In genomic region chr11:78177903-78178858, GRCm38 (mm10) we compare ENCODE assay signal across 8 mouse cellular contexts. TPM values are rescaled to one million over a fixed set of nuclear protein-coding genes. Genes with fewer than 3 reads are reported as not detected.
A peak's percentile ranks its signal among the peaks of the same experiment; 100 is the strongest.
DNase-seq lines count a peak whose midpoint lies in the region; ATAC-seq and TF ChIP-seq lines count a peak whose summit lies in the region.

No protein-coding gene starts in this region.

- WGBS in forebrain, embryonic 13.5 days, result under 1% methylated on average over 69 of the region's 84 CpGs
- under 1% methylated on average over 84 of the region's 84 CpGs for WGBS in liver, embryonic 15.5 days (ENCODE audit: insufficient replicate concordance)
- WGBS in neural tube, embryonic 11.5 days, result 1% methylated on average over 62 of the region's 84 CpGs
- under 1% methylated on average over 68 of the region's 84 CpGs for WGBS in stomach, embryonic 16.5 days

- peak overlapping the region; percentile 89 for H3K9ac ChIP-seq in ES-Bruce4 (ENCODE audit: low read depth, poor library complexity, severe bottlenecking)
- peak overlapping the region; percentile 74 for H3K9ac ChIP-seq in forebrain, embryonic 13.5 days
- H3K9ac ChIP-seq in liver, embryonic 15.5 days, result peak overlapping the region; percentile 96
- peak overlapping the region; percentile 73 for H3K9ac ChIP-seq in neural tube, embryonic 11.5 days (ENCODE audit: low read length)
- peak overlapping the region; percentile 88 for H3K9ac ChIP-seq in stomach, embryonic 16.5 days (ENCODE audit: low read length)

- no peaks in the 10 kb centered on the region for H3K9me3 ChIP-seq in ES-Bruce4 (replicated peaks; ENCODE audit: control insufficient read depth, insufficient read depth, low read length, poor library complexity, severe bottlenecking)
- no peaks in the 10 kb centered on the region for H3K9me3 ChIP-seq in forebrain, embryonic 13.5 days (replicated peaks)
- no peaks in the 10 kb centered on the region for H3K9me3 ChIP-seq in liver, embryonic 15.5 days (replicated peaks)
- no peaks in the 10 kb centered on the region for H3K9me3 ChIP-seq in neural tube, embryonic 11.5 days (ENCODE audit: control insufficient read depth, low read length)
- H3K9me3 ChIP-seq in stomach, embryonic 16.5 days (replicated peaks; ENCODE audit: control insufficient read depth, low read length), result no peaks in the 10 kb centered on the region

- no peaks in the 10 kb centered on the region for H3K4me1 ChIP-seq in ES-Bruce4 (ENCODE audit: control insufficient read depth, insufficient read depth, low read length)
- H3K4me1 ChIP-seq in forebrain, embryonic 13.5 days, result peaks cover 63% of the 10 kb centered on the region
- peaks cover 65% of the 10 kb centered on the region for H3K4me1 ChIP-seq in liver, embryonic 15.5 days (replicated peaks)
- H3K4me1 ChIP-seq in neural tube, embryonic 11.5 days (ENCODE audit: control insufficient read depth, insufficient read depth, low read length), result peaks cover 25% of the 10 kb centered on the region
- peaks cover 49% of the 10 kb centered on the region for H3K4me1 ChIP-seq in stomach, embryonic 16.5 days (ENCODE audit: control insufficient read depth, insufficient read depth, low read length)

- DNase-seq in heart, postnatal 10 days, result peak; percentile 98
- peak; percentile 98 for DNase-seq in kidney, postnatal 4 days
- DNase-seq in neural tube, embryonic 11.5 days (ENCODE audit: low spot score), result peak; percentile 96

- H3K4me3 ChIP-seq in ES-Bruce4 (ENCODE audit: low read depth, low read length), result peak overlapping the region; percentile 97
- peak overlapping the region; percentile 61 for H3K4me3 ChIP-seq in forebrain, embryonic 13.5 days
- H3K4me3 ChIP-seq in liver, embryonic 15.5 days (replicated peaks), result peak overlapping the region; percentile 91
- peak overlapping the region; percentile 56 for H3K4me3 ChIP-seq in neural tube, embryonic 11.5 days (ENCODE audit: low read depth, low read length)
- peak overlapping the region; percentile 70 for H3K4me3 ChIP-seq in stomach, embryonic 16.5 days (replicated peaks; ENCODE audit: low read length)

- H3K27me3 ChIP-seq in ES-Bruce4 (ENCODE audit: control insufficient read depth, insufficient read depth, low read length, poor library complexity, severe bottlenecking), result no peaks in the 10 kb centered on the region
- no peaks in the 10 kb centered on the region for H3K27me3 ChIP-seq in forebrain, embryonic 13.5 days
- no peaks in the 10 kb centered on the region for H3K27me3 ChIP-seq in liver, embryonic 15.5 days
- H3K27me3 ChIP-seq in neural tube, embryonic 11.5 days (ENCODE audit: control insufficient read depth, insufficient read depth, low read length), result no peaks in the 10 kb centered on the region
- H3K27me3 ChIP-seq in stomach, embryonic 16.5 days (ENCODE audit: control insufficient read depth, insufficient read depth, low read length), result no peaks in the 10 kb centered on the region

- H3K36me3 ChIP-seq in ES-Bruce4 (ENCODE audit: control insufficient read depth, insufficient read depth, low read length, poor library complexity, severe bottlenecking), result peaks cover 39% of the 10 kb centered on the region
- peaks cover 32% of the 10 kb centered on the region for H3K36me3 ChIP-seq in forebrain, embryonic 13.5 days (ENCODE audit: poor library complexity, severe bottlenecking)
- H3K36me3 ChIP-seq in liver, embryonic 15.5 days (replicated peaks), result peaks cover 31% of the 10 kb centered on the region
- peaks cover 7% of the 10 kb centered on the region; the same call in 1 of the 2 replicates for H3K36me3 ChIP-seq in neural tube, embryonic 11.5 days (ENCODE audit: control insufficient read depth, insufficient read depth, low read length)
- H3K36me3 ChIP-seq in stomach, embryonic 16.5 days (ENCODE audit: control insufficient read depth, insufficient read depth, low read length), result peaks cover 8% of the 10 kb centered on the region; the same call in 1 of the 2 replicates

- TF ChIP-seq CTCF in ES-Bruce4 (IDR thresholded peaks at IDR 0.05; ENCODE audit: low read depth, low read length), result peak; percentile 91

- peak; percentile 42 for TF ChIP-seq POLR2A in ES-Bruce4 (IDR thresholded peaks at IDR 0.05; ENCODE audit: insufficient read depth, low read length)

- peak; percentile 75 for ATAC-seq in cerebellum, adult (ENCODE audit: insufficient number of reproducible peaks, low FRiP score, low TSS enrichment)
- peak; percentile 89 for ATAC-seq in forebrain, embryonic 13.5 days
- ATAC-seq in liver, embryonic 15.5 days (ENCODE audit: insufficient read depth), result peak; percentile 81
- ATAC-seq in neural tube, embryonic 11.5 days (ENCODE audit: insufficient read depth, low FRiP score, low TSS enrichment), result peak; percentile 80
- peak; percentile 89 for ATAC-seq in stomach, embryonic 16.5 days (ENCODE audit: insufficient read depth, low FRiP score)

- intact Hi-C loops in heart, postnatal 10 days (cut with DNase I), result loop anchor here (1.0 to 5.0 kb wide), 5 partner anchors 19 to 351 kb away; partner anchors contain the start of gene Phf12

- peak; percentile 60; the same call in 1 of the 2 replicates for TF ChIP-seq EP300 in ES-Bruce4 (IDR thresholded peaks at IDR 0.05; ENCODE audit: insufficient read depth, low read depth, low read length)

- peak overlapping the region; percentile 90 for H3K27ac ChIP-seq in ES-Bruce4 (ENCODE audit: insufficient read depth, low read length)
- H3K27ac ChIP-seq in forebrain, embryonic 13.5 days, result peak overlapping the region; percentile 93
- peak overlapping the region; percentile 100 for H3K27ac ChIP-seq in liver, embryonic 15.5 days (replicated peaks)
- H3K27ac ChIP-seq in neural tube, embryonic 11.5 days (ENCODE audit: low read depth, low read length), result peak overlapping the region; percentile 92
- H3K27ac ChIP-seq in stomach, embryonic 16.5 days (ENCODE audit: low read length), result peak overlapping the region; percentile 99

- peak overlapping the region; percentile 86 for H3K4me2 ChIP-seq in forebrain, embryonic 13.5 days
- peak overlapping the region; percentile 96 for H3K4me2 ChIP-seq in liver, embryonic 15.5 days
- peak overlapping the region; percentile 90 for H3K4me2 ChIP-seq in neural tube, embryonic 11.5 days (ENCODE audit: low read depth)
- H3K4me2 ChIP-seq in stomach, embryonic 16.5 days (ENCODE audit: low read depth, low read length), result peak overlapping the region; percentile 94

RNA-seq across cellular contexts. Expression of gene Tlcd1, which starts 1.7 kb away (rescaled TPM):
- polyA plus RNA-seq in ES-Bruce4 (2011; ENCODE audit: insufficient read depth, insufficient read length, low read depth, missing spikeins), result 12.2 and 13.2 TPM in 2 replicates
- polyA plus RNA-seq in forebrain, embryonic 13.5 days (2015; fragmentation: Nextera tagmentation; extraction: Ambion mirVana), result 4.7 and 7.6 TPM in 2 replicates
- total RNA-seq in heart, postnatal 10 days (2021), result 1 to 10 TPM; 9.1 to 9.4 TPM
- polyA plus RNA-seq in liver, embryonic 15.5 days (2015; fragmentation: Nextera tagmentation; extraction: Ambion mirVana), result 43.3 and 44.5 TPM in 2 replicates
- 9.1 and 9.9 TPM in 2 replicates for polyA plus RNA-seq in neural tube, embryonic 11.5 days (2014; fragmentation: Nextera tagmentation; extraction: Ambion mirVana)
- 32.5 and 32.8 TPM in 2 replicates for polyA plus RNA-seq in stomach, embryonic 16.5 days (2015; fragmentation: Nextera tagmentation; extraction: Ambion mirVana)

RNA-seq across cellular contexts. Expression of gene Nek8, which starts 1.7 kb away (rescaled TPM):
- 18.1 and 20.0 TPM in 2 replicates for polyA plus RNA-seq in ES-Bruce4 (2011; ENCODE audit: insufficient read depth, insufficient read length, low read depth, missing spikeins)
- polyA plus RNA-seq in forebrain, embryonic 13.5 days (2015; fragmentation: Nextera tagmentation; extraction: Ambion mirVana), result 5.4 and 8.7 TPM in 2 replicates
- 1 to 10 TPM; 4.5 to 5.4 TPM for total RNA-seq in heart, postnatal 10 days (2021)
- 8.1 and 11.4 TPM in 2 replicates for polyA plus RNA-seq in liver, embryonic 15.5 days (2015; fragmentation: Nextera tagmentation; extraction: Ambion mirVana)
- polyA plus RNA-seq in neural tube, embryonic 11.5 days (2014; fragmentation: Nextera tagmentation; extraction: Ambion mirVana), result 6.6 and 7.8 TPM in 2 replicates
- 16.7 and 19.0 TPM in 2 replicates for polyA plus RNA-seq in stomach, embryonic 16.5 days (2015; fragmentation: Nextera tagmentation; extraction: Ambion mirVana)

RNA-seq across cellular contexts. Expression of gene Rpl23a, which starts 5.2 kb away (rescaled TPM):
- polyA plus RNA-seq in ES-Bruce4 (2011; ENCODE audit: insufficient read depth, insufficient read length, low read depth, missing spikeins), result 2,740 and 2,914 TPM in 2 replicates
- 970 and 1,119 TPM in 2 replicates for polyA plus RNA-seq in forebrain, embryonic 13.5 days (2015; fragmentation: Nextera tagmentation; extraction: Ambion mirVana)
- total RNA-seq in heart, postnatal 10 days (2021), result 100 to 1,000 TPM; 965 to 994 TPM
- polyA plus RNA-seq in liver, embryonic 15.5 days (2015; fragmentation: Nextera tagmentation; extraction: Ambion mirVana), result 569 and 671 TPM in 2 replicates
- polyA plus RNA-seq in neural tube, embryonic 11.5 days (2014; fragmentation: Nextera tagmentation; extraction: Ambion mirVana), result 1,230 and 1,275 TPM in 2 replicates
- polyA plus RNA-seq in stomach, embryonic 16.5 days (2015; fragmentation: Nextera tagmentation; extraction: Ambion mirVana), result 1,025 and 1,263 TPM in 2 replicates

RNA-seq across cellular contexts. Expression of gene Rab34, which starts 10.0 kb away (rescaled TPM):
- polyA plus RNA-seq in ES-Bruce4 (2011; ENCODE audit: insufficient read depth, insufficient read length, low read depth, missing spikeins), result 33.1 and 36.1 TPM in 2 replicates
- polyA plus RNA-seq in forebrain, embryonic 13.5 days (2015; fragmentation: Nextera tagmentation; extraction: Ambion mirVana), result 39.7 and 42.1 TPM in 2 replicates
- total RNA-seq in heart, postnatal 10 days (2021), result 10 to 100 TPM; 22.3 to 24.3 TPM
- 15.2 and 16.3 TPM in 2 replicates for polyA plus RNA-seq in liver, embryonic 15.5 days (2015; fragmentation: Nextera tagmentation; extraction: Ambion mirVana)
- 75.3 and 82.7 TPM in 2 replicates for polyA plus RNA-seq in neural tube, embryonic 11.5 days (2014; fragmentation: Nextera tagmentation; extraction: Ambion mirVana)
- 88.3 and 90.9 TPM in 2 replicates for polyA plus RNA-seq in stomach, embryonic 16.5 days (2015; fragmentation: Nextera tagmentation; extraction: Ambion mirVana)

RNA-seq across cellular contexts. Expression of gene Traf4, which starts 12.8 kb away (rescaled TPM):
- 87.4 and 99.3 TPM in 2 replicates for polyA plus RNA-seq in ES-Bruce4 (2011; ENCODE audit: insufficient read depth, insufficient read length, low read depth, missing spikeins)
- polyA plus RNA-seq in forebrain, embryonic 13.5 days (2015; fragmentation: Nextera tagmentation; extraction: Ambion mirVana), result 114 and 121 TPM in 2 replicates
- 10 to 100 TPM; 17.5 to 21.0 TPM for total RNA-seq in heart, postnatal 10 days (2021)
- 27.5 and 32.4 TPM in 2 replicates for polyA plus RNA-seq in liver, embryonic 15.5 days (2015; fragmentation: Nextera tagmentation; extraction: Ambion mirVana)
- 109 and 124 TPM in 2 replicates for polyA plus RNA-seq in neural tube, embryonic 11.5 days (2014; fragmentation: Nextera tagmentation; extraction: Ambion mirVana)
- 50.9 and 55.1 TPM in 2 replicates for polyA plus RNA-seq in stomach, embryonic 16.5 days (2015; fragmentation: Nextera tagmentation; extraction: Ambion mirVana)

Comparison
In these comparisons a context has a peak if more than half of its experiments do, and no peak if none do; other contexts are left out.
1. Peak in every context shown above with its lines: DNase-seq, ATAC-seq, H3K4me3 ChIP-seq and H3K27ac ChIP-seq.